Mouse (Mus musculus) stomach, embryonic 16.5 days (tissue): Measurements from ENCODE around the gene Dvl3. TPM values are rescaled to one million over a fixed set of nuclear protein-coding genes. Genes with fewer than 3 reads are reported as not detected.
A peak's percentile ranks its signal among the peaks of the same experiment; 100 is the strongest.

Source experiments
- ATAC-seq: fragments of 200-750 bp; cut with Nextera tagmentation; 2 replicates; pipeline ENCODE4 v1.8.0; 2017; ENCODE audit warnings: moderate number of reproducible peaks, moderate TSS enrichment; ENCODE audit not compliant: insufficient read depth, low FRiP score
- H3K27ac ChIP-seq: fragments of 300-500 bp; sonication (generic); 2 replicates; pipeline ENCODE4 v1.5.1; 2014; ENCODE audit warnings: low read length
- H3K27me3 ChIP-seq: fragments of 300-500 bp; sonication (generic); 2 replicates; pipeline ENCODE4 v1.6.1; 2014; ENCODE audit warnings: low read length, control low read depth, mixed read lengths; ENCODE audit not compliant: control insufficient read depth, insufficient read depth
- H3K36me3 ChIP-seq: fragments of 300-500 bp; sonication (generic); 2 replicates; pipeline ENCODE4 v1.6.1; 2014; ENCODE audit warnings: low read length; ENCODE audit not compliant: control insufficient read depth, insufficient read depth
- H3K4me1 ChIP-seq: fragments of 300-500 bp; sonication (generic); 2 replicates; pipeline ENCODE4 v1.6.1; 2014; ENCODE audit warnings: low read length, control low read depth, mixed read lengths; ENCODE audit not compliant: control insufficient read depth, insufficient read depth
- H3K4me2 ChIP-seq: fragments of 300-500 bp; sonication (generic); 2 replicates; pipeline ENCODE4 v1.6.1; 2014; ENCODE audit warnings: low read depth, low read length, mixed read lengths
- H3K4me3 ChIP-seq: fragments of 300-500 bp; sonication (generic); replicated peaks from 2 replicates; pipeline ENCODE4 v1.5.1; 2014; ENCODE audit warnings: mild to moderate bottlenecking, low read length
- H3K9ac ChIP-seq: fragments of 300-500 bp; sonication (generic); 2 replicates; pipeline ENCODE4 v1.6.1; 2014; ENCODE audit warnings: low read length
- H3K9me3 ChIP-seq: fragments of 300-500 bp; sonication (generic); replicated peaks from 2 replicates; pipeline ENCODE4 v1.6.1; 2016; ENCODE audit warnings: low read length, control low read depth; ENCODE audit not compliant: control insufficient read depth
- WGBS: fragments of 180-500 bp; shearing (Covaris S2); extraction: QIAGEN DNeasy Blood & Tissue Kit; methylation state at CpG from one replicate; pipeline ENCODE4 v1.1.7; 2014; 5-methylcytosine and 5-hydroxymethylcytosine counted together
- polyA plus RNA-seq: library from polyadenylated mRNA; unstranded; fragments of >200 nt; fragmentation: Nextera tagmentation; extraction: Ambion mirVana; gene quantifications from 2 replicates; pipeline ENCODE4 v1.2.1, GENCODE M21; 2015

Gene Dvl3
- polyA plus RNA-seq, 1 experiment from 2014 or later, result 17.6 TPM

- peak; percentile 33; the same call in 1 of the 2 replicates for ATAC-seq
- Histone ChIP-seq H3K36me3 (peaks cover 36% of the 10 kb centered on the region), H3K27me3 (no peaks in the 10 kb centered on the region), H3K4me3 (no peak overlapping the region), H3K9me3 (no peaks in the 10 kb centered on the region), H3K9ac (no peak overlapping the region), H3K4me2 (no peak overlapping the region), H3K4me1 (no peaks in the 10 kb centered on the region), H3K27ac (no peak overlapping the region)
- whole genome bisulfite sequencing, result 78% methylated on average over 3 of the region's 3 CpGs
These were observed 7.4 kb upstream of the Dvl3 start for GRCm38 (mm10) chr16:20509349-20509748.

- Histone ChIP-seq H3K36me3 (peaks cover 27% of the 10 kb centered on the region), H3K4me3 (no peak overlapping the region), H3K27me3 (no peaks in the 10 kb centered on the region), H3K9ac (no peak overlapping the region), H3K9me3 (no peaks in the 10 kb centered on the region), H3K4me1 (peaks cover 4% of the 10 kb centered on the region; the same call in 1 of the 2 replicates), H3K4me2 (no peak overlapping the region), H3K27ac (no peak overlapping the region)
- ATAC-seq, result no peak
- WGBS, result 85% methylated on average over 7 of the region's 7 CpGs
These were observed 5.4 kb upstream of the Dvl3 start for GRCm38 (mm10) chr16:20511277-20511847.

- peak overlapping the region; percentile 98 for H3K9ac ChIP-seq
- peak overlapping the region; percentile 82; the same call in 1 of the 2 replicates for H3K27ac ChIP-seq
- H3K4me2 ChIP-seq, result peak overlapping the region; percentile 73
- H3K4me3 ChIP-seq, result peak overlapping the region; percentile 100
- H3K4me1 ChIP-seq, result peaks cover 11% of the 10 kb centered on the region; the same call in 1 of the 2 replicates
- no peak for ATAC-seq
- 0 out of 2 replicates have a peak, but pooled peaks cover 1% of the 10 kb centered on the region for H3K36me3 ChIP-seq
- H3K9me3 ChIP-seq, result no peaks in the 10 kb centered on the region
- no peaks in the 10 kb centered on the region for H3K27me3 ChIP-seq
These were observed 750 bp upstream of the Dvl3 start for GRCm38 (mm10) chr16:20516032-20516431.

GRCm38 (mm10) chr16:20517216-20517615 is 434 bp downstream of the Dvl3 start:
- Histone ChIP-seq H3K27ac (peak overlapping the region; percentile 97), H3K4me2 (peak overlapping the region; percentile 78), H3K9ac (peak overlapping the region; percentile 98), H3K9me3 (no peaks in the 10 kb centered on the region), H3K4me1 (peaks cover 11% of the 10 kb centered on the region; the same call in 1 of the 2 replicates), H3K36me3 (no peaks in the 10 kb centered on the region), H3K4me3 (peak overlapping the region; percentile 100), H3K27me3 (no peaks in the 10 kb centered on the region)
- under 1% methylated on average over 26 of the region's 26 CpGs for WGBS
- peak; percentile 41 for ATAC-seq

- Histone ChIP-seq H3K4me1 (peaks cover 11% of the 10 kb centered on the region; the same call in 1 of the 2 replicates), H3K27ac (peak overlapping the region; percentile 97), H3K9me3 (no peaks in the 10 kb centered on the region), H3K9ac (peak overlapping the region; percentile 98), H3K27me3 (no peaks in the 10 kb centered on the region), H3K4me3 (peak overlapping the region; percentile 100), H3K36me3 (no peaks in the 10 kb centered on the region), H3K4me2 (peak overlapping the region; percentile 78)
- 8% methylated on average over 6 of the region's 6 CpGs for WGBS
- ATAC-seq, result peak; percentile 48
These were observed 1.1 kb downstream of the Dvl3 start for GRCm38 (mm10) chr16:20517701-20518374.

GRCm38 (mm10) chr16:20523886-20524285 is 7.1 kb downstream of the Dvl3 start:
- no peaks in the 10 kb centered on the region for H3K4me1 ChIP-seq
- WGBS, result 86% methylated on average over 10 of the region's 10 CpGs
- H3K27ac ChIP-seq, result no peak overlapping the region
- H3K27me3 ChIP-seq, result no peaks in the 10 kb centered on the region
- no peak overlapping the region for H3K4me3 ChIP-seq
- H3K9ac ChIP-seq, result no peak overlapping the region
- H3K4me2 ChIP-seq, result no peak overlapping the region
- no peaks in the 10 kb centered on the region for H3K9me3 ChIP-seq
- ATAC-seq, result no peak
- H3K36me3 ChIP-seq, result peaks cover 34% of the 10 kb centered on the region

GRCm38 (mm10) chr16:20528779-20529178 is 12.0 kb downstream of the Dvl3 start:
- H3K4me3 ChIP-seq, result no peak overlapping the region
- ATAC-seq, result no peak
- no peaks in the 10 kb centered on the region for H3K27me3 ChIP-seq
- no peaks in the 10 kb centered on the region for H3K4me1 ChIP-seq
- peaks cover 40% of the 10 kb centered on the region for H3K36me3 ChIP-seq
- H3K4me2 ChIP-seq, result no peak overlapping the region
- 88% methylated on average over 5 of the region's 5 CpGs for WGBS
- no peak overlapping the region for H3K27ac ChIP-seq
- no peaks in the 10 kb centered on the region for H3K9me3 ChIP-seq
- no peak overlapping the region for H3K9ac ChIP-seq

- Histone ChIP-seq H3K4me3 (no peak overlapping the region), H3K36me3 (peaks cover 34% of the 10 kb centered on the region), H3K27ac (no peak overlapping the region), H3K4me2 (no peak overlapping the region), H3K27me3 (no peaks in the 10 kb centered on the region), H3K9ac (no peak overlapping the region), H3K4me1 (no peaks in the 10 kb centered on the region), H3K9me3 (no peaks in the 10 kb centered on the region)
- 72% methylated on average over 1 of the region's 1 CpGs for WGBS
- no peak for ATAC-seq
These were observed 12.6 kb downstream of the Dvl3 start for GRCm38 (mm10) chr16:20529375-20529774.

- Histone ChIP-seq H3K9ac (no peak overlapping the region), H3K36me3 (peaks cover 22% of the 10 kb centered on the region), H3K4me1 (no peaks in the 10 kb centered on the region), H3K4me3 (no peak overlapping the region), H3K27me3 (no peaks in the 10 kb centered on the region), H3K9me3 (no peaks in the 10 kb centered on the region), H3K27ac (no peak overlapping the region), H3K4me2 (no peak overlapping the region)
- no peak for ATAC-seq
- WGBS, result 94% methylated on average over 20 of the region's 20 CpGs
These were observed 14.2 kb downstream of the Dvl3 start for GRCm38 (mm10) chr16:20530941-20531340.
